Mouse (Mus musculus): Measurements from ENCODE around the gene Wdr92. TPM values are rescaled to one million over a fixed set of nuclear protein-coding genes. Genes with fewer than 3 reads are reported as not detected.
A peak's percentile ranks its signal among the peaks of the same experiment; 100 is the strongest.

The Wdr92 gene
- polyA plus RNA-seq, 1 experiment from 2014 or later: 32.7 TPM

GRCm38 (mm10) chr11:17199170-17199569 is 17.3 kb downstream of the Wdr92 start:
- 92% methylated on average over 5 of the region's 5 CpGs for WGBS
- no peak overlapping the region for H3K9ac ChIP-seq (ENCODE audit: low read length)
- no peak overlapping the region for H3K4me2 ChIP-seq (ENCODE audit: low read depth)
- peaks cover 7% of the 10 kb centered on the region for H3K36me3 ChIP-seq (ENCODE audit: control insufficient read depth, insufficient read depth, low read length)
- no peaks in the 10 kb centered on the region for H3K9me3 ChIP-seq (ENCODE audit: control insufficient read depth, low read length)
- no peaks in the 10 kb centered on the region for H3K4me1 ChIP-seq (ENCODE audit: control insufficient read depth, insufficient read depth, low read length)
- no peak overlapping the region for H3K27ac ChIP-seq (ENCODE audit: low read depth, low read length)
- H3K4me3 ChIP-seq (ENCODE audit: low read depth, low read length): no peak overlapping the region
- DNase-seq (ENCODE audit: low spot score): no peak
- H3K27me3 ChIP-seq (ENCODE audit: control insufficient read depth, insufficient read depth, low read length): no peaks in the 10 kb centered on the region
- no peak for ATAC-seq (ENCODE audit: insufficient read depth, low FRiP score, low TSS enrichment)

- Histone ChIP-seq H3K9me3 (ENCODE audit: control insufficient read depth, low read length) (no peaks in the 10 kb centered on the region), H3K27me3 (ENCODE audit: control insufficient read depth, insufficient read depth, low read length) (no peaks in the 10 kb centered on the region), H3K4me2 (ENCODE audit: low read depth) (no peak overlapping the region), H3K4me1 (ENCODE audit: control insufficient read depth, insufficient read depth, low read length) (no peaks in the 10 kb centered on the region), H3K27ac (ENCODE audit: low read depth, low read length) (no peak overlapping the region), H3K9ac (ENCODE audit: low read length) (no peak overlapping the region), H3K36me3 (ENCODE audit: control insufficient read depth, insufficient read depth, low read length) (peaks cover 7% of the 10 kb centered on the region), H3K4me3 (ENCODE audit: low read depth, low read length) (no peak overlapping the region)
- ATAC-seq (ENCODE audit: insufficient read depth, low FRiP score, low TSS enrichment) (no peak), DNase-seq (ENCODE audit: low spot score) (no peak)
- WGBS: 92% methylated on average over 3 of the region's 3 CpGs
Observed at GRCm38 (mm10) chr11:17199840-17200501, 18.1 kb downstream of the Wdr92 start.

DNA sequence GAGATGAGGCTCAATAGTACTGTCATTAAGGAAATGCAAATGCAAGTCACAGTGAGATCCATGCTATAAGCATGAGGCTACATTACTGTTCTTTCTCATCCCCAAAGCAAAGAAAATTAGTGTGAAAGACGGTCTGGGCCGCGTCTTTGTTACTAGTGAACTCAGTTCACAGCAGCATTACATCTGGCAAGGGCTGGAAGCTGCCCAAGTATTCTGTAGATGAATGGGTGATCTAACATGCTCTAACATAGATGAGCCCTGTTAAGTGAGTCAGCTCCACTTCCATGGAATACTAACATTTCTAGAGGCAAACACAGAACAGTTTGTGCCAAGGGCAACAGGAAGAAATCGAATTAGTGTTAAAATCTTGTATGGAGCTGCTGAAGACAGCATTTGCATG is 19.0 kb downstream of the Wdr92 start:
- WGBS: 94% methylated on average over 4 of the region's 4 CpGs
- no peak overlapping the region for H3K4me2 ChIP-seq (ENCODE audit: low read depth)
- H3K9ac ChIP-seq (ENCODE audit: low read length): no peak overlapping the region
- no peaks in the 10 kb centered on the region for H3K4me1 ChIP-seq (ENCODE audit: control insufficient read depth, insufficient read depth, low read length)
- H3K27ac ChIP-seq (ENCODE audit: low read depth, low read length): no peak overlapping the region
- H3K9me3 ChIP-seq (ENCODE audit: control insufficient read depth, low read length): no peaks in the 10 kb centered on the region
- ATAC-seq (ENCODE audit: insufficient read depth, low FRiP score, low TSS enrichment): no peak
- peaks cover 4% of the 10 kb centered on the region for H3K36me3 ChIP-seq (ENCODE audit: control insufficient read depth, insufficient read depth, low read length)
- no peak overlapping the region for H3K4me3 ChIP-seq (ENCODE audit: low read depth, low read length)
- DNase-seq (ENCODE audit: low spot score): no peak
- no peaks in the 10 kb centered on the region for H3K27me3 ChIP-seq (ENCODE audit: control insufficient read depth, insufficient read depth, low read length)

- H3K9ac ChIP-seq (ENCODE audit: low read length): no peak overlapping the region
- H3K4me1 ChIP-seq (ENCODE audit: control insufficient read depth, insufficient read depth, low read length): no peaks in the 10 kb centered on the region
- no peak overlapping the region for H3K27ac ChIP-seq (ENCODE audit: low read depth, low read length)
- H3K4me2 ChIP-seq (ENCODE audit: low read depth): no peak overlapping the region
- no peaks in the 10 kb centered on the region for H3K27me3 ChIP-seq (ENCODE audit: control insufficient read depth, insufficient read depth, low read length)
- peaks cover 2% of the 10 kb centered on the region for H3K36me3 ChIP-seq (ENCODE audit: control insufficient read depth, insufficient read depth, low read length)
- ATAC-seq (ENCODE audit: insufficient read depth, low FRiP score, low TSS enrichment): no peak
- no peak for DNase-seq (ENCODE audit: low spot score)
- no peaks in the 10 kb centered on the region for H3K9me3 ChIP-seq (ENCODE audit: control insufficient read depth, low read length)
- H3K4me3 ChIP-seq (ENCODE audit: low read depth, low read length): no peak overlapping the region
- 93% methylated on average over 6 of the region's 6 CpGs for WGBS
Observed at GRCm38 (mm10) chr11:17202481-17202880, 20.6 kb downstream of the Wdr92 start.

DNA sequence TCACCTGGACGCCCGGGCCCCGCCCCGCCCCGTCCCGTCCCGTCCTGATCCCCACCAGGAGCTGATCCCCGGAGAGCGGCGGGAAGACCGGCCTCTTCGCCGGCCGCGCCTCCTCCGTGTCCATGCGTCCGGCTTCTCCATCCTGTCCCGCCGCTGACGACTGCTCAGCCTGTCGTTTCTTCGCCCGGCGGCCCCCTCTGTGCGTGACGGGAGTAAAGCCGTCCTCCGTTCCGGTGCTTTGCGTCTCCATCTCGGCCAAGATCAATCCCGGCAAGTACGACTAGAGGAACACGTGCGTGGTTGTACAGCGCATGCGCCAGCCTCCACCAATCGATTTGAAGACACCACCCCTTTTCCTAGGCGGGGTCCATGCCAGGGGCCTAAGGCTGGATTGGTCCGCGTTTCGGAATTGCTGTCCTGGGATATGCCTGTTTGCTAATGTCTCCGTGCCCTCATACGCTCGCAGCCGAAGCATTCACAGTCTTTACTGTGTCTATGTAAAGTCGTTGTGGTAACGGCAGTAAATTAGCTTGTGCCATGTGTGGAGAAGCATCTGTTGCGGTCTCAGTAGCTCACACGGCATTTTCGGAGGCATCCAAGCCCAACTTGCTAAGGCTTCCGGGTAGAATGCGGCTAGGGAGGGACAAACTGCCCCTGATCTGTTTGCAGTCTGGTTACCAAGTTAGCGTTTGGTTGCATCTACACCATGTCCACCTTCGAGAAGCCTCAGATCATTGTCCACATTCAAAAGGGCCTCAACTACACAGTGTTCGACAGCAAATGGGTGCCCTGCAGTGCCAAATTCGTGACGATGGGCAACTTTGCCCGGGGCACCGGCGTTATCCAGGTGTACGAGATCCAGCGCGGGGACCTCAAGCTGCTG is 29.6 kb downstream of the Wdr92 start, which contains the start of gene Pno1:
TSS of gene Pno1 (minus strand) at position 311 of the 883 bp plus-strand sequence.
- DNase-seq (ENCODE audit: low spot score) (peak; percentile 94), ATAC-seq (ENCODE audit: insufficient read depth, low FRiP score, low TSS enrichment) (peak; percentile 98)
- H3K9ac ChIP-seq (ENCODE audit: low read length): peak within 1 kb of the TSS; percentile 77
- H3K4me3 ChIP-seq (ENCODE audit: low read depth, low read length): peak within 1 kb of the TSS; percentile 88
- no peaks in the 10 kb centered on the region for H3K36me3 ChIP-seq (ENCODE audit: control insufficient read depth, insufficient read depth, low read length)
- peak within 1 kb of the TSS; percentile 47 for H3K27ac ChIP-seq (ENCODE audit: low read depth, low read length)
- under 1% methylated on average over 64 of the region's 65 CpGs for WGBS
- no peaks in the 10 kb centered on the region for H3K27me3 ChIP-seq (ENCODE audit: control insufficient read depth, insufficient read depth, low read length)
- H3K4me1 ChIP-seq (ENCODE audit: control insufficient read depth, insufficient read depth, low read length): no peaks in the 10 kb centered on the region
- H3K9me3 ChIP-seq (ENCODE audit: control insufficient read depth, low read length): no peaks in the 10 kb centered on the region
- H3K4me2 ChIP-seq (ENCODE audit: low read depth): peak within 1 kb of the TSS; percentile 70

GRCm38 (mm10) chr11:17212141-17212495 is 30.2 kb downstream of the Wdr92 start:
- H3K36me3 ChIP-seq (ENCODE audit: control insufficient read depth, insufficient read depth, low read length): no peaks in the 10 kb centered on the region
- H3K27me3 ChIP-seq (ENCODE audit: control insufficient read depth, insufficient read depth, low read length): no peaks in the 10 kb centered on the region
- H3K9ac ChIP-seq (ENCODE audit: low read length): peak overlapping the region; percentile 77
- WGBS: 3% methylated on average over 10 of the region's 10 CpGs
- H3K4me2 ChIP-seq (ENCODE audit: low read depth): peak overlapping the region; percentile 70
- no peak for DNase-seq (ENCODE audit: low spot score)
- H3K9me3 ChIP-seq (ENCODE audit: control insufficient read depth, low read length): no peaks in the 10 kb centered on the region
- no peaks in the 10 kb centered on the region for H3K4me1 ChIP-seq (ENCODE audit: control insufficient read depth, insufficient read depth, low read length)
- peak overlapping the region; percentile 88 for H3K4me3 ChIP-seq (ENCODE audit: low read depth, low read length)
- no peak for ATAC-seq (ENCODE audit: insufficient read depth, low FRiP score, low TSS enrichment)
- H3K27ac ChIP-seq (ENCODE audit: low read depth, low read length): peak overlapping the region; percentile 47; the same call in 1 of the 2 replicates

DNA sequence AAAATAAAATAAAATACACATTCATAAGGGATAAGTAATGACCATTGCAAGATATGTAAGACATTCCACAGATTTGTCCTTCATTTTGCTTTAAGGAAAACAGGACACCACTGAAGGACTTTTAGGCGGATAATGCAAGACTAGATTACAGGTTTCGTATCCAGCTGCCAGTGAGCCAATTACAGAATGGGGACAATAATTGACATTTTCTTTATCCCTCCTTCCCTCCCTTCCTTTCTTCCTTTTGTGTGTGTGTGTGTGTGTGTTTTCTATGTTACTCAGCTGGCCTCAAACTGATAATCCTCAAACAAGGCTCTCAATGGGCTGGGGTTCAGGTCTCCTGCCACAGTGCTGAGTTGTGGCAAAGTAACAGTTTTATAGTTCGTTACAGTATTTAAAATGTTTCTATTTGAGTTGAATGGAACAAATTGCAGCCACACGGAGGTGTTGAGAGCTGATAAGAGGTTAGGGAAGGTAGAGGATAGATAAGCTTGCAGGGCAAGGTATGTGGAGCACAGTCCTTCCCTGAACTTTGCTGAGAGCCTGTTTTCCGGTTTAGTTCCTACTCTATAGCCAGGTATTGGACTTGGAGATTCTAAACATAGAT is 31.1 kb downstream of the Wdr92 start:
- Histone ChIP-seq H3K27me3 (ENCODE audit: control insufficient read depth, insufficient read depth, low read length) (no peaks in the 10 kb centered on the region), H3K4me3 (ENCODE audit: low read depth, low read length) (peak overlapping the region; percentile 88; the same call in 1 of the 2 replicates), H3K9me3 (ENCODE audit: control insufficient read depth, low read length) (no peaks in the 10 kb centered on the region), H3K9ac (ENCODE audit: low read length) (no peak overlapping the region), H3K4me2 (ENCODE audit: low read depth) (no peak overlapping the region; the same call in 1 of the 2 replicates), H3K4me1 (ENCODE audit: control insufficient read depth, insufficient read depth, low read length) (no peaks in the 10 kb centered on the region), H3K36me3 (ENCODE audit: control insufficient read depth, insufficient read depth, low read length) (no peaks in the 10 kb centered on the region), H3K27ac (ENCODE audit: low read depth, low read length) (no peak overlapping the region)
- 85% methylated on average over 5 of the region's 5 CpGs for WGBS
- ATAC-seq (ENCODE audit: insufficient read depth, low FRiP score, low TSS enrichment) (no peak), DNase-seq (ENCODE audit: low spot score) (no peak)

DNA sequence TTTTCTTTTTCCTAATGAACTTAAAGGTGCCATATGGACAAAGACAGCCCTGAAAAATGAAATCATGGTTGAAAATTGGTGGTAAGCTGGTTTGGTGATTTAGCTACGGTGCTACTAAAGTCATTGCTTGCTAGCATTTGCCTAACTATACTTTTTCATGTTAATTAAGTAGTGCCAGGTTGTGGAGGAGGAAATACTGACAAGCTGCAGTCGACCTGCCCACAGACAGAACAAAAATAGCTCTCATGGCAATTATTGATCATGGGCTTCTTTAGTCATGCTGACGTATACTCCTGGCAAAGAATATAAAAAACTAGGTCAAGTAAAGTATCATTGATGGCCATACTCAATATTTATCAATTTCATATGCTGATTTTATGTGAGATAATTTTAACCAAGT is 33.6 kb downstream of the Wdr92 start:
- H3K9me3 ChIP-seq (ENCODE audit: control insufficient read depth, low read length): no peaks in the 10 kb centered on the region
- H3K9ac ChIP-seq (ENCODE audit: low read length): no peak overlapping the region
- no peaks in the 10 kb centered on the region for H3K36me3 ChIP-seq (ENCODE audit: control insufficient read depth, insufficient read depth, low read length)
- DNase-seq (ENCODE audit: low spot score) (no peak), ATAC-seq (ENCODE audit: insufficient read depth, low FRiP score, low TSS enrichment) (no peak)
- no peak overlapping the region for H3K4me2 ChIP-seq (ENCODE audit: low read depth)
- no peaks in the 10 kb centered on the region for H3K27me3 ChIP-seq (ENCODE audit: control insufficient read depth, insufficient read depth, low read length)
- no peaks in the 10 kb centered on the region for H3K4me1 ChIP-seq (ENCODE audit: control insufficient read depth, insufficient read depth, low read length)
- H3K27ac ChIP-seq (ENCODE audit: low read depth, low read length): no peak overlapping the region
- H3K4me3 ChIP-seq (ENCODE audit: low read depth, low read length): no peak overlapping the region
- 91% methylated on average over 3 of the region's 3 CpGs for WGBS
